Mouse (Mus musculus) testis, postnatal 10 days (tissue): ENCODE measurements around the gene Matn4.

Experiments used
- DNase-seq: peaks from one replicate; pipeline ENCODE4 v3.0.0; 2021; ENCODE audit warnings: low spot score

The Matn4 gene

DNA sequence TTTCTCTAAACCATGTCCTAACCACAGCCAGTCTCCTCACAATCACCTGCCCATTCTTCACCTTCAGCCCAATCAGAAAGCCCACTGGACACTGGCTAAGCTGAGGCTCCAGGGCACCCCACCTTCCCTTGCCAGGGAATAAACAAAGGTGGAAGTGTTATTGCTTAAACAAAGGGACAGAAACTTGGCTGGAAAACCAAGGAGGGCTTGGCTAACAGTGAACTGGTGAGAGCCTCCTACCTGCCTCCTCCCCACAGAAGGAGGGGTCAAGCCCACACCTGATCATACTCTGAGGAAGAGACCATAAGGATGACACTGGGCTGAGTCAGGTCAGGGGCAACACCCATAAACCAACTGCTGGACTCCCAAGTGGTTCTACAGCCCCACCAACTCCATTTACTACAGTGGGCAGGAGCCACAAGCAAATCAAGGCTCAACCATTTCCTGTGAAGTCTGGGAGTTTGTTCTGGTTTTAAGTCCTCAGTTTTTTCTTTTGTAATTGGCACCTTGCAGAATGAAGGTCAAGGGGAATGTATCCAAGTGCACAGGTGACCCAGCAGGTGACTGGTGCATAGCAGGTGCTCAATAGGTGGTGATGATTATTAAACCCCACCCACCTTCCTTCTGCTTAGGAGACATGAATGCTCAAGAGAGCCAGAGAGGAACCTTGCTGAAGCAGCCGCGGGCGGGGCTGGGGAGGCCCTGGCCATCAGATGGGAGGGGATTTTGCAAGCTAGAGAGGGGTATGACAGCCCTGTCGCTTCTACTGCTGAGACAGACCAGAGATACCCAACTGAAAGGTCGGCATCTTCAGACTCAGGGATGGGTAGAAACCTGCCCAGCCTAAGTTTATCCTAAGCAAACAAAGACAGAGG, 30.5 kb upstream of the Matn4 start:
- DNase-seq, result no peak

DNA sequence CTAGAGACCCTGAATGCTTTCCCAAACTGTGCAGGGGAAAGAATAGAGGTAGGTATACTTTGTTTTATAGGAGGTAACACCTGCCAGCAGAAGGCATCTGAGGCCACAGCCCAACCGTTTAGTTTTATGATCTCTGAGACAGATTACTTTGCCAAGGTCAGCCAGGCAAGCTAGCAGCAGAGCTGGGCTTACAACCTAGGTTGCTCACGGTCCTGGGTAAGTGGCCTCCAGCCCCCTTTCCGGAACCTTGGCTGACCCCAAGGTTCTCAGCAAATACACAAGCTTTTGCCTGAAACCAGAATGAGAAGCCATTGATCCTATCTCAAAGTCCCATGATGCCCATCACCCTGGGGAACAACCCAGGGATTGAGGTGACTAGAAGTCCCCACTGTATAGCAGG, 29.7 kb upstream of the Matn4 start:
- no peak for DNase-seq

DNA sequence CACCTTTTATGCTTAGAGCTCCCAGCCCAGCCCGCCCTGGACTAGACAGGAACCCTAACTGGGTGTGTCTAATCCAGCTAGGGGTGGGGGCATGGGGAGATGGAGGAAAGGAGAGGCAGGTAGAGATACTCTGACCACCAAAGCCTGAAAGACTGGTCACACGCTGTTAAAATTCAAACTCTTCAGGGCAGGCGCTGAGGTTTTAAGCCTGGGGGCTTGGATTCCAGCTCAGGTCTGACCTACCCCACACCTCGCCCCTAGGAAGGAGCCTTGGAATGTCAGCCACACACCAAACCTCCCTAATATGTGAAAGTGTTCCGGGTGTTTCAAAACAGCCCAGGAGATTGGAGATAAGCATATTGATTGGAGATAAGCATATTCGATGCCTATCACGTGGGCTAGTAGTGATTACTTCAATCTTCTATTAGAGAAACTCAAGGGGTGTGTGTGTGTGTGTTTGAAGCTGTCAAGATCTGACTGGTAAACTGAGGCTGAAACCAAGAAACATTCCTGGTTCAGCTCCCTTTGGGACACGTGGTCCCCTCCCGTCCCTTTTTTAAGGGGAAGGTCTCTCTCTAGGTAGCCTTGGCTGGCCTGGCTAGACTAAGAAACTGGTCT, 28.4 kb upstream of the Matn4 start:
- DNase-seq, result no peak

DNA sequence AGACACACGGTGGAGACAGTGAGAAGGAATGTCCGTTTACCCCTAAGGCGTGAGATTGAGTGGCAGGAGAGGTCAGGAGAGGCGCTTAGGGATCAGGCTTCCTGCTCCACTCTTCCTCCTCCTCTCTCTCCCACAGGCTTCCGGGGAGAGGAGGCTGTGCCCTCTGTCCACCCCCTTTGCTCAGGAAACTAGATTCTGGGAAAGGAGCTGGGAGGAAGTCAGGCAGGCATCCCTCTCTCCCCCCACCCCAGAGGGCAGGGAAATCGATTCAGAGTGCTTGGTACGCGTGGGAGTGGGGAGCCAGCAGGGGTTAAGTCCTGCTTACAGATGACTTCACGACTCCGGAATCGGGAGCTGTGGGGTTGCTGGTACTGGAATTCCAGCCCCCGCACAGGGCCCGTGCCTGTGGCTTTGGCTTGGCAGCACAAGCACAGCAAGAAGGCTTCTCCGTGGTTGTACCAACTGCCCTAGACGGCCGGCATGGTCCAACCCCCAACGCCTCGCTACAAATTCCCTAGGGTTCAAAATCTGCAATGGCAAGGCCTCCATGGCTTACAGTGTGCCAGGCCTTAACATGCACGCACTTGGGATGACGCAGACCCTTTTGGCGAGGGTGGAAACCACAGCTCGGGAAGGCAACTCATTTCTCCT, 27.7 kb upstream of the Matn4 start:
- DNase-seq, result peak; percentile 75

DNA sequence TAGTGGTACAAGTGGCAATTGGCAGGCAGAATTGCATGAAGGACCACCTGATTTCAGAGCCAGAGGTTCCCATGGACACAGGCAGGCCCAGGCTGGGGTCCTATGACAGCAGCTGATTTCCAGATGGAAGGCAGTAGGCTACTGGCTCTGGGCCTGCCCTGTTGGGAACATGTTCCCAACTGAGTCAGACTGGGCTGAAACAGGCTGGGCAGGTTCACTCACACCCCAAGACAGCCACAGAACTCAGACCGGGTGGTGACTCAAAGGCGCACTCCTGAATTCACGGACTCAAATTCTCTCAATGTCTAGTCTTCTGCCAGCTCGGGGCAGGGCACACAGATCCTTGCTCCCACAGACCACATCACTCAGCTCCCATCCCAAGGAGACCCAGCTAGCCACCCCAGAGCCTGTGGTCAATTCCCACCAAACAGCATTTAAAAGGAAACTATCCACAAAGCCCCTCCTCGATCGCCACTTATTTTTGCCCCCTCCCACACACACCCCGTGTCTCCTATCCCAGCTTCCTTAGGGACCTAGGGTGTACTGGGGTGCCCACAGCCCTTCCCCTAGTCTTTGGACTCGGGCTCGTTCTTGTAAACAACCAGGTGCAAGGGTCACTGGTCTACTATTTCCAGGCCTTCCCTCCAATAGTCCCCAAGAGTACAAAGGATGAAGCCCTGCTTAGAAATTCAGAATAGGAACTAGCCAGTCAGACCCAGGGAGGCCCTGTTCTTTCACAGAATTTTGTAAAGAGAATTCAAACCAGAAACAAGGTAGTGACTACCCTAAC, 26.9 kb upstream of the Matn4 start:
- DNase-seq, result no peak

DNA sequence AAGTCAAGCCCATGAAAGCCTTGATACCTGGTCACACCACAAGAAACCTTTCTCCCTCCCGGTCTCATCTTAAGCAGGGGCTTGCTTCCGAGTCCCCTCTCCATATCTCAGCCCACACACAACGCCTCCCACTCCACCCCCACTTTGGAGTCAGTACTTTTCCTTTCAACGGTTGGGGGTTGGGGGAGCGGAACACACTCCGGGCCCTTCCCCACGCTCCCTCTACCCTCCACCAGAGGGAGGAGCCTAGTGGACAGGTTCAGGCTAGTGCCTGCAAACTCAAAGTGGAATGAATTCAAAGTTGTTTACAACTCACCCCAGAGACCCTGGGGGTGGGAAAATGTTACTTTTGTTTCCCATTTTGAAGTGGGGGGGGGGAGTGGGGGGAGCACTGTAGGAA, 25.7 kb upstream of the Matn4 start:
- DNase-seq, result no peak

DNA sequence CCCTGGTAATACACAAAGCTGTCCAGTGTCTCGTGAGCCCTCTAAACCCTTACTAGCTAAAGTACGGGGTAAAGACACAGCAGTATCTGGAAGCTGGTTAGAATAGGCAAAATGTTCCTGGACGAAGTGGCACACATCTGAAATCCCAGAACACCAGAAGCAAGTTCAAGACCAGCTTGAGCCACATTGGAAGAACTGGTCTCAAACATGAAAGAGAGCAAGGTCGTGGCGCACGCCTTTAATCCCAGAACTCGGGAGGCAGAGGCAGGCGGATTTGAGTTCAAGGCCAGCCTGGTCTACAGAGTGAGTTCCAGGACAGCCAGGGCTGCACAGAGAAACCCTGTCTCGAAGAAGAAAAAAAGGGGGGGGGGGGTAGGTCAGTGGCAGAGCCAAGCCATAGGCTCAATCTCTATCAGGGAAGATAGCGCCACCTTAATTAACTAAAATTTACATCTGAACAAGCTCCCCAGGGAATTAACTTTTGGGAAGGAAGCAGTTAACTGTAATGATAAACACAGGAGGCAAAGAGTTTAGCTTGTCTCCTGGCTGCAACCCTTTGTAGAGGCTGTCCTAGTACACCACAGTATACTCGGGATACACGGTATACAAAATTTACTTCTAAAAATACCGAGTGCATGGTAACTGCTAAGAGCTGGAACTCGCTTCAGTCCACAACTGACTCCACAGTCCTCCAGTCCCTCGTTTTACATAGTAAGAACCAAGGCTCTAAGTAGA, 25.1 kb upstream of the Matn4 start:
- DNase-seq, result no peak

DNA sequence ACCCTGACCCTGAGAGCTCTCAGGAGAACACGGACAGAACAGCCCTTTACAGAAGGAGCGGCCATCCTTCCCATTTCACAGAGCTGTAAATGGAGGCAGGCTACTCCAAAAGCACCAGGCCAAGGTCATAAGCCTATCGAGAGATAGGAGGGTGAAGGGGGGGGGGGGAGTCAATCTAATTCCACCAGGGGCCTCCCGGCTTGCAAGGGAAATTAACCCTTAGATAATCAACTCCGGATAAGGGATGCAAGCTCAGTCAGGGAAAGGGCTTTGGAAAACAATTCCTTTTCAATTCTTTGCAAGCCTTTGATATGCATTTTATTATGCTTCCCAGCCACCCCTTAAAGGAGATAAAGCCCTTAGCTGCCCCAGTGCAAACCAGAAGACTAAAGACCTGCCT, 23.5 kb upstream of the Matn4 start:
- no peak for DNase-seq

DNA sequence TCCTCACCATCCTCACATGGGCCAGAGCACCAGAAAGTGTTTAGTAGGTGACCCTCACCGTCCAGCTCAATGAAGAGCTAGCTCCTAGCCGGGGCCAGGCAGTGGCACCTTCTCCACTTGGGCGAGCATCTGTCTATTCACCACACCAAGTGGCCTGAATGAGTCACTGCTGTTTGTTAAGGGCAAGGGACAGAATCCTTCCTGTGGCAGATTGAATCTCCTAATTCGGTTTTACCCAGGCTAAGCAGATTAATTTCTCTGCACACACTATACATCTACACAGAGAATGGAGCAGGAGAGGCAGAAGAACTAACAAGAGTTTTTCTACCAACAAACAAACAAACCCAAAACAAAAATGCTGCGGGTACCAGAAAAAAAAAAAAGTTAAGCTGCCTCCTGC, 22.0 kb upstream of the Matn4 start:
- DNase-seq, result no peak

DNA sequence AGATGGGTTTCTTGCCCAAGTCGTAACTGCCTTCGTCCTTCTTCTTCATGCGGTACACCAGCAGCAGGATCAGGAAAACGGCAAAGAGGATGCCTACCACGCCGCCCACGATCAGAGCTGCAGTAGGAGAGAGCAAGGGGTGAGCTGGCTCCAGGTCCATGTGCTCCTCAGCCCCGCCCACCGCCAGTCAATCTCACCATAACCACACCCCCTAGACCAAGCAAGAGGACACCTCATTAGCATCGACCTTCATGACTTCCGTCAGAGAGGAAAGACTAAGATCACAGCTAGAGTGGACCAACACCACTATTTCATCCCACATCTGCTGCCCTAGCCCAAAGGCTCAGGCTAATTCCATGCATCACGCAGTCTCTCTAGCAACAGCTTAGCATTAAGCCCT, 21.2 kb upstream of the Matn4 start:
- no peak for DNase-seq

DNA sequence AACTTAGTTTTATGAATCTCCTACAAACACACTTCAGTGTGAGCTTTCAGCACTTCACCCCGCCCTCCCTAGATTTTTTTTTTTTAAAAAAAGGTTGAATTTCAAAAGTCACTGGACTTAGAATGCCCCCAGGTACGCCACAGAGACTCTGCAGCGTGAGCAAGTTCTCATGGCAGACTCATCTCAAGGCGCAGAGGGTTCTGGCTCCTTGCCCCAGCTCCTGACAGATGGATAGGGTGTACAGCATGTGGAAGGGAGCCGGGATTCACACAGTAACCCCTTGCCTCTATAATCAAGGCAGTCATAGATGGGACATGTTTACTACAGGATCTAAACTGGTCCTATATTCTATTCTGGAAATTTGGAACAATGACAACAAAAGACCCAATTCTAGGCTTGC, 20.4 kb upstream of the Matn4 start:
- DNase-seq, result no peak

DNA sequence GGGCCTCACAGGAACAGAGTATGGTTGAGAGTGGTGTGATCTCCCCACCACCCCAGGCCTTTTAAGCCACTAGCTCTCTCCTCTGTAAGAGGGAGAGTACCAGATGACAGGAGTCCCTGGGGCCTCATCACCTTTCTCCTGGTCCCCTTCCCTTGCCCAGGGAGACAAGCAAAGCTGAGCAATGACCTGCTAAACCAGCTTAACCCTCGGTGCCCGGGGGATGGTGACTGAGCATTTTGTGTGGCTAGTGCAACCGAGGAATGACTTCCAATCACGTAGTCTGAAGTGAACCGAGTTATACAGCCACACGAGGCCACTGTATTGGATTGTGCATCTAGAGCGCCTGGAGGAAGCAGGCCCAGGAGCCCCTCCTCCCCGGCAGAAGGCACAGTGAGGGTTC, 19.4 kb upstream of the Matn4 start:
- no peak for DNase-seq

DNA sequence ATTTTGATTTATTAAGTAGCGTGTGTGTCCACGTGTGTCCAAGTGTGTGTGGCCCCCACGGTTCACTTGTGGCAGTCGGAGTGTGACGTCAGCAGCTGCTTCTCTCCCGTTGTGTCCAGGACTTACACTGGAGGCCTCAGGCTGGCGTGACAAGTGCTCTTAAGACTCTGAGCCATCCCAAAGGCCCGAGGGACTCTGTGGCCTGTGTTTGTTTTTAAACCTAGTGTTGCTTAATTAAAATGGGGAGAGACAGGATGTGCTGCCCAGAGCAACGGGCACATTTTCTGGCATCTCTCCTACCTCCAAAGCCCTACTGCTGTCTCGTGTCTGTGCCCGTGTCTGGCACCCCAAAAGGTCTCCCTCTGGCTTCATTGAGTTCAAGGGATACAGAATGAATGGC, 18.5 kb upstream of the Matn4 start:
- DNase-seq, result no peak

DNA sequence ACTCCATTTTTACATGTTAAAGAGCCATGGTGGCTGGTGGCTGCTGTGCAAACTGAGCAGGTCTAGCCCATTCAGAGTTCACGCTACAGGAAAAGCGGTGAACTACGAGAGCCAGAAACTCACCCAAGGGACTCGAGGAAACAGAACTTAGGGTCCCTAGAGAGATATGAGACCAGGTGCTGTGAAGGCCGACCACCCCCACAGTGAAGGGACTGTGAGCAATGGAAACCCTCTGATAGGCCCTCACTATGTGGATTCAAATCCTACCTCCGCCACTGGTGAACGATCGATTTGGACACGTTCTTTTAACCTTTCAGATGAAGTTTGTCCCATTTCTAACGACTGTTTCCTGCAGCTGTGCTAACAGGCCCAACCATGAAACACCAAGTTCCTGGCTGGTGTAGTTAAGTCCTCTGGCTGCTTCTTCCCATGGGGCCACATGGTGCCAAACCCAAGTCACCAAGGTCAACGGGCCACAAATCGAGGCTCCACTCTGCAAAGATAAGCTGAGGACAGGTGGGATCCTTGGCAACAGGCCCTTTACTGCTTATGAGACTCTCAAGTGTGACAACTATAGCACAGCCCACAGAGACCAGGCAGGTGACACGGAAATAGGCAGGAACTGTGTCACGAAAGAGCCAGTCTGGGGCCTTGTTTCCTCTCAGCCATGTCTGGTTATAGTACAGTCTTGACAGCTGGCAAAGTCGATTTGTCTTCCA, 17.9 kb upstream of the Matn4 start:
- no peak for DNase-seq

DNA sequence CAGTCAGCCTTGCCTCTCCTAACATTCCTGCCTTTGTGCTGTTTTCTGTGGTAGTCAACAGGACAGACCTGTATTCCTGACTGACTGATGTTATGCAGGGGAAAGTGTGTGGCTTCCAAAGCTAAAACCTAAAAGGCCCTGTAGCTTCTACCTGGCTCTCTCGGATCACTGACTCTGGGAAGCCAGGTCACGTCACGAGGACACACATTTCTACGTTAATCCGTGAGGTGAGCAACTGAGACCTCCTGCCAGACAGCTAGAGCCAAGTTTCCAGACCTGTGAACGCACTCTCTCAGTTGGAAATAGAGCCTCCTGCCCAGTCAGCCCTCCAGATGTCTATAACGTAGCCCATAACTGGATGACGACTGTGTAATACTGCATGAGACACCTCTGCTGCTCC, 17.0 kb upstream of the Matn4 start:
- DNase-seq, result no peak

DNA sequence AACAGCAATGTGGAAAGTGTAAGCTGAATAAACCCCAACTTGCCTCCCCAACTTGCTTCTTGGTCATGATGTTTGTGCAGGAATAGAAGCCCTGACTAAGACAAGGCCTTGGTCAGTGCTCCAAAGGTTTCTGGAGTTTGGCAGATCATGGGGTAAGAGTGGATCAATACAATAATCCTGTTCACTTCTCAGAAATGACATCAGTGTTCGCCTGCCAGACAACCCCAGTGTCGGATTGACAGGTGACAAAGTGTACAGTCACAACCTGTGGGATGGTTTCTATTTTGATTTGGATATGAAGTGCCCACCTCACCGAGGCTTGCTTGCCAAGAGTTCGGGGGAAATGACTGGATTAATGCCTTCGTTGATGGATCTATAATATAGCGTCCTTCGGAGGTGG, 16.3 kb upstream of the Matn4 start:
- DNase-seq, result no peak

DNA sequence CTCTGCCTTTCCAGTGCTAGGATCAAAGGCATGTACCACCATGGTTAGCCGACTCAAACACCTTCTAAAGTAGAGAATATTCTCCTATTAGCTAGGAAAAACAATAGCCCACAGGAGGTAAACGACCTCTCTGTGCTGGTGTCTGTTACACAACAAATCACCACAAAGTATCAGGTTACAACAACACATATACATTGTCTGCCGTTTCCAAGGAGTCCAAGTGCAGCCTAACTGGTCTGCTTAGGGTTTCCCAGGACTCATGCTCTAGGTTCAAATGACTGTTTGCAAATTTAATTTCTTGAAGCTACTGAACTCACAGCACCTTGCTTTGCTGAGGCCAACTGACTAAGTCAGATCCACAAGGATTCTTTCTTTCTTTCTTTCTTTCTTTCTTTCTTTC, 14.5 kb upstream of the Matn4 start:
- no peak for DNase-seq

DNA sequence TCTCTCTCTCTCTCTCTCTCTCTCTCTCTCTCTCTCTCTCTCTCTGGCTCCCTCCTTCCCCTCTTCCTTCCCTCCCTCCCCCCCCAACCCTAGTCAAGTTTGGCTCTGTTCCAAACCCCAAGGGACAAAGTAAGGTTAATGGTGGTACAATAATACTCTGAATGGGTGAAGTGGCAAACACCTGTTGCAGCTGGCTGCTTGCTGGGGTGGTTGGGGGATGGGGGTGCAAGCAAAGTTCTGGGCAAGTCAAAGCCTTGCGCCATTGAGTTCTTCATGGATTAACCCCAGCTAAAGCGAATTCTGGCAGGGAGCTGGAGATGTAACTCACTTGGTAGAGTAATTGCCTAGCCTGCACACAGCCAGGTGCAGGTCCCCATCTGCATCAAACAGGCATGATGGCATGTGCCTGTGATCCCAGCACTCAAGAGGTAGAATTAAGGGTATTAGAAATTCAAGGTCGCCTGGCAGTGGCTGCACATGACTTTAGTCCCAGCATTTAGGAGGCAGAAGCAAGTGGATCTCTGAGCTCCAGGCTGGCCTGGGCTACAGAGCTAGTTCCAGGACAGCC, 13.4 kb upstream of the Matn4 start:
- no peak for DNase-seq

DNA sequence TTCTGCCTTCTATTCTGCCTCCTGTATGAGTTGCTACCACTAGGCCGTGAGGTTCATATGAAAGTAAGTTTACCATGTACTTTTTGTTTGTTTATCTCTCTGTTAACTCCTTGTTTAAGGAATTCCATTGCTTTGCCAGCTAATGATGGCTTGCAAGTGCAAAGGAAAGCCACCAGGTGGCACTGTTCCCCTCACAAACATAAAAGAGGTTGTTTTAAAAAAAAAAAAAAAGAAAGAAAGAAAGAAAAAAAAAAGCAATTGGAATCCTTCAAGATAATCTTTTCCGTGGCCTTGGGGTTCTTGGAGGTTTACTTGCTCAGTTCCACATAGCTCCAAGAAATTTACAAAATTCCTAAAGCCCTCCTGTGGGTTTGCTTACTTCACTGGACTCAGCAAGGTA, 12.2 kb upstream of the Matn4 start:
- DNase-seq, result peak; percentile 75

DNA sequence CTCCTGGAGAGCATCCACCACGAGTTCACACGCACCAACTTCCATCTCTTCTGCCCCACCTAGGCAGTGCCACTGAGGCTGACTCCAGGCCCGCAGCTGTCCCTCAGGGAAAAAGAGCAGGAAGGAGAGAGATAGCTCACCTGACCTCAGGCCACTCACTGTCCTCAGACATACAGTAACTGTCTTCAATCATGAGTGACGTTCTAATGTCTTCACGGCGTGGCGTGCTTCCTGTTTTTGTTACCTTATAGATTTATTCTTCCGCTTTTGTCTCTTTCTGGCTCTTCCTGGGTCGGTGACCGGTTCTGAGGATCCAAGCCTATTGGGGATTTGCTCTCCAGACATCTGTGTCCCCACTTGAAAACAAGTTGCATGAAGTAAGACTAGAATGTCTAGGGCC, 9.6 kb upstream of the Matn4 start:
- no peak for DNase-seq

DNA sequence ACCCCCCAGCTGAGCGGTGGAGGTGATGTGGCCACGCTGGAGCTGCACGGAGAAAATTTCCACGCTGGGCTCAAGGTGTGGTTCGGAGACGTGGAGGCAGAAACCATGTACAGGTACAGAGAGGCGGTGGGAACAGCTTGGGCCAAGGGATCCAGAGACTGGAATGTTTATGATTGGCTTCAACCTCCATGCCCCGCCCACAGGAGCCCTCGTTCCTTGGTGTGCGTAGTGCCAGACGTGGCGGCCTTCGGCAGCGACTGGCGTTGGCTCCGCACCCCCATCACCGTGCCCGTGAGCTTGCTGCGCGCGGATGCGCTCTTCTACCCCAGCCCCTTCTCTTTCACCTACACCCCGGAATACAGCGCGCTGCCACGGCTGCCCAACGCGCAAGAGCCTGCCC, 9.2 kb upstream of the Matn4 start:
- DNase-seq, result no peak
